Mouse (Mus musculus) lung, adult 2 months (tissue): Measurements from ENCODE around the gene Baz2b. TPM values are rescaled to one million over a fixed set of nuclear protein-coding genes. Genes with fewer than 3 reads are reported as not detected.

ENCODE experiments used
- DNase-seq: peaks from one replicate; pipeline ENCODE4 v3.0.0; 2022
- H3K4me1 ChIP-seq: fragments of 200-500 bp; 2 replicates; pipeline ENCODE4 v1.6.1; 2011; ENCODE audit warnings: low read length; ENCODE audit not compliant: control insufficient read depth, insufficient read depth
- H3K4me3 ChIP-seq: fragments of 200-500 bp; replicated peaks from 2 replicates; pipeline ENCODE3; 2011; ENCODE audit warnings: low read depth, mild to moderate bottlenecking, control low read depth, low read length; ENCODE audit errors: extremely low read depth
- CTCF ChIP-seq: fragments of 200-500 bp; IDR thresholded peaks from 2 replicates; pipeline ENCODE4 v1.5.1; 2011; ENCODE audit warnings: mild to moderate bottlenecking, low read length, control low read depth; ENCODE audit not compliant: insufficient read depth
- POLR2A ChIP-seq: fragments of 200-500 bp; IDR thresholded peaks from 2 replicates; pipeline ENCODE4 v1.6.1; 2011; ENCODE audit warnings: low read depth, mild to moderate bottlenecking, control low read depth, low read length, borderline replicate concordance; ENCODE audit errors: extremely low read depth
- WGBS: fragments of 180-500 bp; shearing (Covaris S2); methylation state at CpG from one replicate; pipeline ENCODE4 v1.1.7; 2018; 5-methylcytosine and 5-hydroxymethylcytosine counted together
- polyA plus RNA-seq: library from polyadenylated mRNA; depleted of rRNA; stranded (reverse); fragments of >200 nt; gene quantifications from 2 replicates; pipeline ENCODE4 v1.2.3, GENCODE M21; 2012

Gene Baz2b
- polyA plus RNA-seq, 1 experiment = 21.9 TPM

DNA sequence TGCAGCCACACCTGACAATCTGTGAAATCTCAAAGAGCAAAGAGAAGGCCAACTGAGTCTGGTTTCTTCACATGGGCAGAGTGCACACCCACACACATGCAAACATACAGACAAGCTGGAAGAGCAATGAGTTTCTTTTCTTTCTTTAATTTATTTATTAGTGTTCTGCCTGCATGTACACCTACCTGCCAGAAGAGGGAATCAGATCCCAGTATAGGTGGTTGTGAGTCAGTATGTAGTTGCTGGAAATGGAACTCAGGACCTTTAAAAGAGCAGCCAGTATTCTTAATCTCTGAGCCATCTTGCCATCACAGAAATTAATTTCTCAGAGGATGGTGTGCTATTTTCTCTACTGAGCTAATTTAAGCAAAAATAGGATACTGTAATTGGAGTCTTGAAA lies 164.7 kb downstream of the Baz2b start:
- DNase-seq = no peak
- no peak for TF ChIP-seq POLR2A
- TF ChIP-seq CTCF = no peak
- Histone ChIP-seq H3K4me3 (no peak overlapping the region), H3K4me1 (peaks cover 13% of the 10 kb centered on the region)

DNA sequence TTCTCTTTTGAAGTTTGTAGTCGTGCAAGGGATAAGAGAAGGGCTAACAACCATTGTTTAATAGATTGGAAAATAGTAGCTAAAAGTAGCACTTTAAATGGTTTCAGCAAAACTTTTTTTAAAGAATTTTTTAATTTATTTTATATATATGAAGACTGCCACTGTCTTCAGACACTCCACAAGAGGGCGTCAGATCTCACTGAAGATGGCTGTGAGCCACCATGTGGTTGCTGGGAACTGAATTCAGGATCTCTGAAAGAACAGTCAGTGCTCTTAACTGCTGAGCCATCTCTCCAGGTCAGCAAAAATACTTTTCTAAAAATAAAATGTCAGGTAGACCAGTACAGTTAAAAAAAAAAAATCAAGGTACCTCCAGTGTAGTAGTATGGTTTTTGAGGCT lies 165.1 kb downstream of the Baz2b start:
- 78% methylated on average over 2 of the region's 2 CpGs for WGBS
- no peak overlapping the region for H3K4me3 ChIP-seq

DNA sequence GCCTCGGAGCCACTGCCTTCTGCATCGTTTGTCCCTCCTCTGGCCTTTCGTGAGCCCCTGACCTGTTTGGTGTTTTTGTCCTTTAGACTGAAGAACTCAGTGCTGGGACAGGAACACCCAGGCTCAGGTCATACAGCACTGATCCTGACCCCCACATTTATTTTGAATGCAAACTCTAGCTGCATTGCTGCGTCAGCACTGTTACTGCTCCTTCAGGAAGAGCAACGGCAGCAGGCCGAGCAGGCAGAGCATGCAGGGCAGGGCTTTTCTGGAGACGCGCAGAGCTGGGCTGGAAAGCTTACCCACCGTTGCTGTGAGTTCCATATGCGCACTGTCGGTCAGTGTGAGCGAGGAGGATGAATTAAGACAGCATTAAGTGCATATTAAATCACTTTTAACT lies 166.9 kb downstream of the Baz2b start:
- Histone ChIP-seq H3K4me1 (peaks cover 13% of the 10 kb centered on the region), H3K4me3 (no peak overlapping the region)
- TF ChIP-seq CTCF = no peak
- TF ChIP-seq POLR2A = no peak
- no peak for DNase-seq
- WGBS = 70% methylated on average over 12 of the region's 12 CpGs

More for the DNA sequence above, 165.1 kb downstream of the Baz2b start:
- DNase-seq = no peak
- no peak for TF ChIP-seq CTCF
- no peak for TF ChIP-seq POLR2A
- peaks cover 13% of the 10 kb centered on the region for H3K4me1 ChIP-seq

DNA sequence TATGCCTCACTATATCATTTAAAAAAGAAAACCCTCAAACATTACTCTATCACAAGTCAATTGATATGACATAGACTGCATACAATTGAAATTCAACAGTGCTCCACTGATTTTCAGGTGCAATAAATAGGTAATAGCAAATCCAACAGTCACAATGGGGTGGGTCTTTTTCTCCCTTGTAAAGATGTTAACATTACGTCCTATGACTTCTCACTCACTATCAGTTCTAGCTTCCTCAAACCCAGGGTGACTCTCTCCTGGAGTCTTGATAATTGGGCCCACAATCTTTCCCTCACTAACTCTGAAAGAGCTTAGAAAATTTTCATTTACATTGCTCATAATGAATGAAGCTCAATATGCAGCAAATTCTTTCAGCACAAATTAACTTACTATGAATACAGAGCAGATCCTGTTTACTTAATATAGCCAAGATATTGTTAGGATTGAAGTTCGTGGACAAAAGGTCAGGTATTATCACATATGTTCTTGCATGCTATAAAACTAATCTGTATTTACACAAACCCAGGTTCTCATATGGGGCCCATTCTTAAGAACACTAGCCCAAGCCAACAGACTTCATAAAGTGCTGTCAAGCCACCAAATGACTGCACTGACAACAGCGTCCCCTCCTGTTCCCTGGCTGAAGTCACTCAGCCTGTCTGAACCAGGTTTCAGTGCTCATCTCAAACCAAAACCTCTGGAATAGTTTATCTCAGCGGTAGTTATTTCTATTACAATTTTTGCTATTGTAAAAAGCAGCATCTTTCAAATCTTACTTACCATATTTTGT lies 168.0 kb downstream of the Baz2b start:
- TF ChIP-seq POLR2A = no peak
- 0 out of 2 replicates have a peak, but pooled peaks have one; percentile 28 for TF ChIP-seq CTCF
- Histone ChIP-seq H3K4me1 (peaks cover 12% of the 10 kb centered on the region), H3K4me3 (no peak overlapping the region)
- WGBS = 71% methylated on average over 4 of the region's 4 CpGs
- DNase-seq = no peak

DNA sequence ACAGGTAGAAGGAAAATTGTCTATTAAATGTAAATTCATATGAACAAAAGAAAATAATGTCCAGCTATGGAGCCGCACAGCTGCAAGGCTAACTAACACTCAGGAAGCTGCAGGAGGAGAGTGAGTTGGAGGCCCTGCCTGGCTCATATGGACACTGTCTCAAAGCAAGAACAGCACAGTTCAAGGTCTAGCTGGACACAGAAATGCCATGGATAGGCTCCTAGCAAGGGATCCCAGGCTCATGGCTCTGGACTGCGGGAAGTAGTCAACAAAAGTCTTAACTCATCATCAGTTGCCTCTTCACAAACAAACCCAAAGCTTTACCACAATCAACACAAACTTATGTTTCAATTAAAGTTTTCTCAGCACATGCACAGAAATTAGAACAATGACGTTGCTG lies 169.5 kb downstream of the Baz2b start:
- no peak for TF ChIP-seq CTCF
- TF ChIP-seq POLR2A = no peak
- H3K4me3 ChIP-seq = no peak overlapping the region
- peaks cover 2% of the 10 kb centered on the region; the same call in 1 of the 2 replicates for H3K4me1 ChIP-seq
- no peak for DNase-seq
- 82% methylated on average over 3 of the region's 3 CpGs for WGBS

DNA sequence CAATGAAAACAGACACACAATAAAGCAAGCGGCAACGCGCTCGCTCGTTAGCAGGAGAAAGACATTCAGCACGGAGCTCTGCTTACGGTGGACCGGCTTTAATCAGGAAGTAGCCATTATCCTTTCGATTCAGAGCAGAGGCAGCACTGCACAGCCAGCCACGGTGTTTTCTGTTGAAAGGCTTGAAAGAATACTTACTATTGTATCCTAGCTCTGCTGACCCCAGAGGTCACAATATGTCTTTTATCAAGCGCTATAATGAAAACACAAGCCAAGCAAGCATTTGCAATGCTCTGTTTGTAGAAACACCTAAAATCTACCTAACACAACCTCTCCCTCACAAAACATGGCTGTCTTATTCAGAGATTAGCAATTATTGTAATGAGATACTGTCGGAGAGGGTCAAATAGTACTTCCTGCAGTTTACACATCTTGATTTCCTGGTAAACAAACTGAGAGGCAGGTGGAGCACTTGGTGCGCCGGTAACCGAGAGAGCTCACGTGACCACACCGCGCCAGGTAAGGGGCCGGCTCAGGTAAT lies 172.6 kb downstream of the Baz2b start:
- H3K4me3 ChIP-seq = peak overlapping the region; percentile 87
- peak; percentile 46 for DNase-seq

DNA sequence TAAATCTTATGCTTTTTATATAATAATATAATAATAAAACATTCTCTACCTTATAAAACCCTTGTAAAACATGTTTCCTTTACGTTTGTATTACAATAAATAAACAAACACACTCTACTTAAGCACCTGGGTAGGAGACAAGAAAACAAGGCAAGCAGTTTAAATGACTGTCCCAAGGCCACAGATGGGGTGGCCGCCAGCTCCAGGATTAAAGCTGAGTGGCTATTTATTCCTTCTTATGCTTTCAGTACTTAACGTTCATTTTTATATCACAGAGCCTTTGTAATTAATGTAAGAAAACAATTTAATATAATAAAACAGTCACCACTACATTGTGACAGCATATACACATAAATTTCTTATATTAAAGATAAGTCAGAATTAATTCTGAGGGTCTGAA lies 173.3 kb downstream of the Baz2b start:
- 52% methylated on average over 3 of the region's 3 CpGs for WGBS
- no peak for DNase-seq
- Histone ChIP-seq H3K4me1 (no peaks in the 10 kb centered on the region; the same call in 1 of the 2 replicates), H3K4me3 (no peak overlapping the region)
- TF ChIP-seq POLR2A (no peak), CTCF (no peak)

More for the DNA sequence above, 172.6 kb downstream of the Baz2b start:
- H3K4me1 ChIP-seq = no peaks in the 10 kb centered on the region; the same call in 1 of the 2 replicates
- TF ChIP-seq POLR2A (no peak), CTCF (no peak)
- 17% methylated on average over 19 of the region's 19 CpGs for WGBS

DNA sequence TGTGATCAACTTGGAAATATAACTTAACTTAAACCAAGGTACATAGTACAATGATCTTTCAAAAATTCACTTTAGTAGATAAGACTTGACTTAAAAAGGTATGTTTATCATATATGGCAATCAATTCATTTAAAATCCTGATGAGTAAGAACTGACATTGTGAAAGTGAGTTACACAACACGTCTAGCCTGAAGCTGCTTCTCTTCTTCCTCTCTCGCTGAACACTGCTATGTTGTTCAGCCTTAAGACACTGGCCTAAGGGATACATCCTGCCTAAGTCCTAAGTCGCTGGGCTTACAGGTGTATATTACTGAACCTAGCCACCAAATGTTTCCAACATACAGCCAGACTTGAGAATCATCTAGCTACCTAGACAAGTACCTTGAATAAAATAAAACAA lies 178.6 kb downstream of the Baz2b start:
- 80% methylated on average over 3 of the region's 3 CpGs for WGBS
- H3K4me1 ChIP-seq = no peaks in the 10 kb centered on the region; the same call in 1 of the 2 replicates
- TF ChIP-seq CTCF = no peak
- TF ChIP-seq POLR2A = no peak
- H3K4me3 ChIP-seq = no peak overlapping the region
- no peak for DNase-seq

DNA sequence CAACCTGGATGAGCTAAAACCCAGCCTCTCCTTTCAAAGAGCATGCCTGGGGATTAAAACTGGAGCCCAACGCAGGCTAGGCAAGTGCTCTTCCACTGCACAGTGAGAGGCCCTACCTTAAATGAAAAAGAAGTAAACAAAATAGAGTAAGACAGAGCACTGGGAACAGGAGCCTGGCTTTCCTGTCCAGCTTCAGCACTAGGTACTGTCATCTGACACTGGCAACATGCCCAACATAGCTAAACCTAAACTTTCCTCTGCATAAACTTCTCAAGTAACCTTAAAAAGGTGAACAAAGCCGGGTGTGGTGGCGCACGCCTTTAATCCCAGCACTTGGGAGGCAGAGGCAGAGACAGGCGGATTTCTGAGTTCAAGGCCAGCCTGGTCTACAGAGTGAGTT lies 180.6 kb downstream of the Baz2b start:
- 85% methylated on average over 5 of the region's 5 CpGs for WGBS
- Histone ChIP-seq H3K4me1 (no peaks in the 10 kb centered on the region), H3K4me3 (no peak overlapping the region)
- TF ChIP-seq CTCF (no peak), POLR2A (no peak)
- DNase-seq = no peak

DNA sequence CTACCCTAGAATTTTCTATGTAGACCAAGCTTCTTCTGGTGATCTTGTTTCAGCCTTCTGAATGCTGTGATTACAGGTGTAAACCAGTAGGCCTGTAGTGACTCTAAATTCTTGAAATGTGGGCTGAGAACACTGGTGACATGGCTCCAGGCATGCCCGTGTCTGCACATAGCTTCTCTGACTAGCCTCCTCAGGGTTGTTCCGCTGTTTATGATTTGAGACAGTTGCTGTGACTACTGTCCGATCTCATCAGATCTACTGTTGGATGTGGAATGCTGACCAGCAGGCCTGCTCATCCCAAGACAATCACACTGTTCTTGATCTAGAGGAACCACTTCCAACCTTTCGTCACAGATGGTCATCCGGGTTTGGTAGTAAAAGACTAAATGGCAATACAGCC lies 182.5 kb downstream of the Baz2b start:
- no peak for DNase-seq
- H3K4me1 ChIP-seq = no peaks in the 10 kb centered on the region
- H3K4me3 ChIP-seq = no peak overlapping the region
- WGBS = 94% methylated on average over 5 of the region's 5 CpGs
- no peak for TF ChIP-seq POLR2A
- TF ChIP-seq CTCF = no peak
